Mouse (Mus musculus) kidney, postnatal 0 days (tissue): Measurements from ENCODE around the gene Supt6. TPM values are rescaled to one million over a fixed set of nuclear protein-coding genes. Genes with fewer than 3 reads are reported as not detected.
"Not testable (repeated sequence)": the region's sequence is repeated elsewhere in the genome, so short reads cannot be mapped to it uniquely, and the experiment has no call there.

Source experiments
- ATAC-seq: fragments of 200-750 bp; cut with Nextera tagmentation; replicated peaks from 2 replicates; pipeline ENCODE4 v1.8.0; 2017; ENCODE audit warnings: low read depth, moderate number of reproducible peaks, moderate TSS enrichment, moderate library complexity; ENCODE audit not compliant: low FRiP score
- DNase-seq: peaks from one replicate; pipeline ENCODE4 v3.0.0-alpha.2; 2016; ENCODE audit warnings: low spot score
- H3K27ac ChIP-seq: fragments of 300-500 bp; sonication (generic); 2 replicates; pipeline ENCODE4 v1.5.1; 2014; ENCODE audit warnings: mild to moderate bottlenecking
- H3K27me3 ChIP-seq: fragments of 300-500 bp; sonication (generic); 2 replicates; pipeline ENCODE4 v1.6.1; 2014; ENCODE audit warnings: low read length, mixed read lengths; ENCODE audit not compliant: insufficient read depth
- H3K36me3 ChIP-seq: fragments of 300-500 bp; sonication (generic); 2 replicates; pipeline ENCODE4 v1.6.1; 2014; ENCODE audit warnings: low read length, mixed read lengths; ENCODE audit not compliant: insufficient read depth
- H3K4me1 ChIP-seq: fragments of 300-500 bp; sonication (generic); replicated peaks from 2 replicates; pipeline ENCODE4 v1.6.1; 2014; ENCODE audit warnings: antibody characterized with exemption, low read length, mixed read lengths; ENCODE audit not compliant: insufficient read depth
- H3K4me2 ChIP-seq: fragments of 300-500 bp; sonication (generic); 2 replicates; pipeline ENCODE4 v1.6.1; 2014; ENCODE audit warnings: mild to moderate bottlenecking, low read length, moderate library complexity, mixed read lengths
- H3K4me3 ChIP-seq: fragments of 300-500 bp; sonication (generic); replicated peaks from 2 replicates; pipeline ENCODE4 v1.5.1; 2014; ENCODE audit warnings: low read depth, low read length
- H3K9ac ChIP-seq: fragments of 300-500 bp; sonication (generic); 2 replicates; pipeline ENCODE4 v1.6.1; 2014; ENCODE audit warnings: low read depth, low read length
- H3K9me3 ChIP-seq: fragments of 300-500 bp; sonication (generic); replicated peaks from 2 replicates; pipeline ENCODE4 v1.6.1; 2016; ENCODE audit warnings: low read length, inconsistent platforms, mixed read lengths
- CTCF ChIP-seq: IDR thresholded peaks from 2 replicates; pipeline ENCODE4 v1.5.1; 2016; ENCODE audit warnings: antibody characterized with exemption, low read depth, mild to moderate bottlenecking, moderate library complexity
- WGBS: fragments of 180-500 bp; shearing (Covaris S2); extraction: QIAGEN DNeasy Blood & Tissue Kit; methylation state at CpG from one replicate; pipeline ENCODE4 v1.1.7; 2014; 5-methylcytosine and 5-hydroxymethylcytosine counted together
- polyA plus RNA-seq: library from polyadenylated mRNA; unstranded; fragments of >200 nt; fragmentation: Nextera tagmentation; extraction: Ambion mirVana; gene quantifications from 2 replicates; pipeline ENCODE4 v1.2.1, GENCODE M21; 2015

Supt6 gene
- polyA plus RNA-seq, 1 experiment from 2014 or later: 14.4 TPM

DNA sequence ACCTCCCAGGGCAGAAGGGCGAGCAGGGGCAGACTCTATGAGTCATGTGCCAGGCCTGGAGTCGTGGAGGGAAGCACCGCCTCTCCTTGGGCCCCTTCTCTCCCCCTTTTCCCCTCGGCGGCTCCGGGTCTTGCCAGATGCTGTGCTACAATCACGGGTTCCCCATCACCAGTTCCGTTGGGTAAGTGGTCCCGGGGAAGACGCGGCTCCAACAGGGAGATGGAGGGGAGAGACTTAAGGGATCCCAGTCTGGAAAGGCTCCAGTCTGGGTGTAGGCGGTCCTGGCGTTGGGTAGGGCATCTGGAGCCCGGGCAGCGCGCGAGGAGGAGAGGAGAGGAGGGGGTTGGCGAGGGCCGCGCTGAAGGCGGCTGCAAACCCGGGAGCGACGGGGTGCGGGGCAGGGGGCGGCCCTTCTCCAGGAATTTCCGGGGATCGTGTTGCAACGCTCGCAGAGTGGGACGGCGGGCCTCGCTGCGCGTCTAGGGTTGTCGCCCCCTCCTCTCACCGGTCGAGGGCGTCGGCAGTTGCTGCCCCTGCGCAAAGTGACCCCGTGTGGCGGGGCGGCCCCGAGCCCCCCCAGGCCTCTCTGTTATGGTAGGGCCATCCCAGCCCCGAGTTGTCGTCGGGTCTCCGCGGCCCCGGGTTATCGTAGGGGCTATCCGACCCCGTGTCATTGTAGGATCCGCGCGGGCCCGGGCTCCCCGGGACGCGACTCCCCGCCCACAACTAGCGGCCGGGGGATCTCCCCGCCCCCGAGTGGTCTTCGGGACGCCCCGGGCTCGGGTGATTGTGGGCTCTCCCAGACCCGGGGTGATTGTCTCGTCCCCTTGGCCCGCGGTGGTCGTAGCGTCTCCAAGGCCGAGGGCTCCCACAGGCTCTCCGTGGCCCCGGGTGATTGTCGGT is 57.2 kb downstream of the Supt6 start, which contains the start of gene Rab34:
Gene Rab34, plus strand, starts transcription at position 100 of the 903 bp plus-strand sequence.
- Histone ChIP-seq H3K27ac (peak within 1 kb of the TSS; percentile 99), H3K4me3 (peak within 1 kb of the TSS; percentile 78), H3K4me2 (peak within 1 kb of the TSS; percentile 82), H3K4me1 (peaks cover 11% of the 10 kb centered on the region), H3K9ac (peak within 1 kb of the TSS; percentile 94), H3K27me3 (no peaks in the 10 kb centered on the region), H3K9me3 (no peaks in the 10 kb centered on the region), H3K36me3 (peaks cover 21% of the 10 kb centered on the region)
- peak; percentile 61 for ATAC-seq
- TF ChIP-seq CTCF: 0 out of 2 replicates have a peak, but pooled peaks have one; percentile 4
- WGBS: under 1% methylated on average over 69 of the region's 80 CpGs
- peak; percentile 94 for DNase-seq

DNA sequence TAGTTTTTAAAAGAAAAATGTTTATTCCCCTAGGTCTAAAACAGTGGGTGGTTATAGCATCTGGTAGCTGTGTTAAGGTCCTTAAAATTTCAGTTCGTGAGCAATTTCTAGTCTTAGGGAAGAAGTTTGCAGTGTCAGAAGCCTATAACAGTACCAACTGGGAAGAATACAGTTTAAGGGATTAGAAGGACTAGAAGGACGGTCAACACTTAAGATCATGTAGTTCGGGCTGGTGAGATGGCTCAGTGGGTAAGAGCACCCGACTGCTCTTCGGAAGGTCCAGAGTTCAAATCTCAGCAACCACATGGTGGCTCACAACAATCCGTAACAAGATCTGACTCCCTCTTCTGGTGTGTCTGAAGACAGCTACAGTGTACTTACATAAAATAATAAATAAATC is 61.1 kb downstream of the Supt6 start:
- H3K4me1 ChIP-seq: peaks cover 21% of the 10 kb centered on the region
- DNase-seq, H3K27me3 ChIP-seq, H3K9me3 ChIP-seq, H3K9ac ChIP-seq, H3K4me2 ChIP-seq, H3K4me3 ChIP-seq, ATAC-seq, H3K27ac ChIP-seq: not testable (repeated sequence)
- H3K36me3 ChIP-seq: peaks cover 19% of the 10 kb centered on the region; the same call in 1 of the 2 replicates
- 89% methylated on average over 6 of the region's 6 CpGs for WGBS

DNA sequence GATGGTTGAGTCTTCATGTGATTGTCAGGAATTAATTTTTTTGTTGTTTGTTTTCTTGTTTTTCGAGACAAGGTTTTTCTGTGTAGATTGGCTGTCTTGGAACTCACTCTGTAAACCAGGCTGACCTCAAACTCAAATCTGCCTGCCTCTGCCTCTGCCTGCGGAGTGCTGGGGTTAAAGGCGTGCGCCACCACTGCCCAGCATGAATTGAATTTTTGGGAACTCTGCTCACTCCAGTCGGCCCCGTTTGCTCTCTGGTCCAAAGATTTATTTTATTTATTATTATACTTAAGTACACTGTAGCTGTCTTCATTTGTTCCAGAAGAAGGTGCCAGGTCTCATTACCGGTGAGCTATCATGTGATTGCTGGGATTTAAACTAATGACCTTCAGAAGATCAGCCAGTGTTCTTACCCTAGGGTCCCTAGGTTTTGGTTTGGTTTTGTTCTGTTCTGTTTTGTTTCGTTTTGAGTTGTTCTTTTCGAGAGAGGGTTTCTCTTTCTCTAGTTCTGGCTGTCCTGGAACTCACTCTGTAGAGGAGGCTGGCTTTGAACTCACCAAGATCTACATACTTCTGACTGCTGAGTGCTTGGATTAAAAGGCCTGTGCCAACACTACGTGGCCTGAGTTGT is 61.8 kb downstream of the Supt6 start:
- H3K4me1 ChIP-seq: peaks cover 22% of the 10 kb centered on the region
- H3K4me2 ChIP-seq: peak overlapping the region; percentile 78
- no peaks in the 10 kb centered on the region for H3K27me3 ChIP-seq
- no peaks in the 10 kb centered on the region for H3K9me3 ChIP-seq
- no peak for DNase-seq
- H3K36me3 ChIP-seq: peaks cover 19% of the 10 kb centered on the region; the same call in 1 of the 2 replicates
- ATAC-seq: no peak
- 0 out of 2 replicates have a peak overlapping the region, but pooled peaks have one; percentile 19 for H3K27ac ChIP-seq
- WGBS: 51% methylated on average over 10 of the region's 10 CpGs
- no peak overlapping the region; the same call in 1 of the 2 replicates for H3K9ac ChIP-seq
- peak overlapping the region; percentile 68; the same call in 1 of the 2 replicates for H3K4me3 ChIP-seq
- TF ChIP-seq CTCF: no peak

DNA sequence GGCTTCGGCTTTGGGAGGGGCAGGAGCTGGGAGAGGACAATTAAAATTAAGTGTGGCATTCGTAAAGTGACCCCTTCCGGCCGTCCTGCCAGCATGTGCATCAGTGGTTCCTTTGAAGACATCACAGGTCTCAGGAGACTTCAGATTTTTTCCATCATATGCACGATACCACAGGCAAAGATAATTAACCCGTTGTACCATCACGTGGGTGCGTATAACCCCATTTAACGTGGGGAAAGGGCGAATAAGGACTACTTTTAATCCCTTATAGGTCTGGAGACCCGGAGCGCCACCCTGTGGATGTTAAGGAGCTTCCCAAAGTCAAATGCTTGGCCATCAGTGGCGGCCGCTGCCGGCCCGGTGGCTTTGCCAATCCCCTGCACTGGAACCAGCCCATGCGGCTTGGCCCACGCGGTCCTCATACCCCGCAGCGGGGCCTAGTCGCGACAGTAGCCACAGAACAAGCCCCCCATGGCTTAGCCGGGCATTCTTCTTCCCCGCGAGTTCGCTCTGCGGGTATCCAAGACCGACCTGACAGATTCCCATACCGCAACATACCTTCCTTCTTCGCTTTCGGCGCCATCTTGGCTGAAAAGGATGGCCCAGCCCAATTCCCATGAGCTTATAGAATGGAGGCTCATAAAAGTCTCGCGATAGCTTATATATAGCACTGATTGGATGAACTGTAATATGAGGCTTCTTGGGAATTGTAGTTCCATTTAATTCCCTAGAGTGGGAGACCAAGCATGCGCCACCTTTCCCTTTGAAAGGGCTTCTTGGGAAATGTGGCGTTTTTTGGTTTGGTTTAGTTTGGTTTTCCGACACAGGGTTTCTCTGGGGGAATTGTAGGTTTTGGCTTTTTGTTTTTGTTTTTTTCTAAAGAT is 62.6 kb downstream of the Supt6 start, which contains the start of gene Rpl23a:
Gene Rpl23a, minus strand, starts transcription at position 624 of the 884 bp plus-strand sequence.
- ATAC-seq: peak; percentile 88
- under 1% methylated on average over 38 of the region's 38 CpGs for WGBS
- H3K4me1 ChIP-seq: peaks cover 22% of the 10 kb centered on the region

DNA sequence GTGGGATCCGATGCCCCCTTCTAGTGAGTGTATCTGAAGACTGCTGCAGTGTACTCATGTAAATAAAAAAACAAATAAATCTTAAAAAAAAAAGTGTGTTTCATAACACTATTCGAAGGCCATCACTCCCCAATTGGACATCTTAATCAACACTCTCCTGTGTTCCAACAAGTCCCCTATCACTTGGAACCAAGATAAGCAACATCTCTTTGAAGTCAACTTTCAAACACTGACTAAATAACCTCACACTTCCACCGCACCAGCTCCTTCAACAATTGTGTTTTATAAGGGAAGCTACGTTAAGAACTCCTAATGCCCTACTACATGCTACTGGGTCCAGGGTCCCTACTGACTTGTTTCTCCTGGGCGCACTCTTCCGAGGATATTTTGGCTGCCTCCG is 63.3 kb downstream of the Supt6 start:
- TF ChIP-seq CTCF: no peak
- Histone ChIP-seq H3K27me3 (no peaks in the 10 kb centered on the region), H3K9ac (peak overlapping the region; percentile 81), H3K4me2 (peak overlapping the region; percentile 78), H3K4me1 (peaks cover 22% of the 10 kb centered on the region), H3K27ac (peak overlapping the region; percentile 19; the same call in 1 of the 2 replicates), H3K4me3 (peak overlapping the region; percentile 68), H3K36me3 (peaks cover 19% of the 10 kb centered on the region; the same call in 1 of the 2 replicates), H3K9me3 (no peaks in the 10 kb centered on the region)
- ATAC-seq (no peak), DNase-seq (no peak)
- 3% methylated on average over 7 of the region's 7 CpGs for WGBS

More for the DNA sequence above, 62.6 kb downstream of the Supt6 start, which contains the start of gene Rpl23a:
- peak; percentile 57 for TF ChIP-seq CTCF
- peak within 1 kb of the TSS; percentile 68 for H3K4me3 ChIP-seq
- H3K27me3 ChIP-seq: no peaks in the 10 kb centered on the region
- peak within 1 kb of the TSS; percentile 81 for H3K9ac ChIP-seq
- no peaks in the 10 kb centered on the region for H3K9me3 ChIP-seq
- peak; percentile 99 for DNase-seq
- peaks cover 19% of the 10 kb centered on the region; the same call in 1 of the 2 replicates for H3K36me3 ChIP-seq
- peak within 1 kb of the TSS; percentile 78 for H3K4me2 ChIP-seq
- peak within 1 kb of the TSS; percentile 87 for H3K27ac ChIP-seq
